ENCODE assay signal across 8 mouse cellular contexts in the genomic region with DNA sequence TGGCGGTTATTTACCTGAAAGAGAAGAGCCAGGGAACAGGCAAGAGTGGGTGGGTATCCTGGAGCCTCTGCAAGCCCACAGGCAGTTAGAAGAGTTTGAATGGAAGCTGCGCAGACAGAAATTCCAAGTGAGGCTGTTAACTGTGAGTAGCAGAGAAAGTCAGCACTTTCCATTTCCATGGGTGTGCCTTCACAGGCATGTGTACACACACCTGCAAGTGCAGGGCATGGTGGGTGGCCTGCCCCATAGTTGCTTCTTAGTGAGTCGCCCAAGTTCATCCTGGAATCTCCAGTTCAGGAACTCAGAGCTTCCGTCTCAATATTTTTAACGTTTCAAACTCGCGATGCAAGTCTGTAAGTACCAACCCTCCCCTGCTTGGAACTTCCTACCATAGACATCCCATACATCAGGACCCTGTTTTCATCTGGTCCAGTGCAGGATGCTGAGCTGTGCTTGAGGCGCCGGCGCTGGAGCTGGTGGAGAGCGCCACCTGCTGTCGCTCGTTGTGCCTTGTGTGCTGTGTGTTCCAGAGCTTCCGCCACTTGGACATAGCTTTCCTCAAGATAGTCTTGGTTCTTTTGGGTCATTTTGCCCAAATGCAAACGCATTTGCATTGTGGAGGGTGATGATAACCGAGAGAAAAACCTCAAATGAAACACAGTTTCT.
DNase-seq lines count a peak whose midpoint lies in the region; ATAC-seq and TF ChIP-seq lines count a peak whose summit lies in the region.

No protein-coding gene starts in this region.

- TF ChIP-seq POLR2A in liver, adult 2 months (IDR thresholded peaks at IDR 0.05; ENCODE audit: extremely low read depth, insufficient read depth, low read length), result no peak

- no peaks in the 10 kb centered on the region for H3K79me2 ChIP-seq in liver, adult 2 months (ENCODE audit: control insufficient read depth, insufficient read depth, low read length)

- no peaks in the 10 kb centered on the region for H3K9me3 ChIP-seq in neural tube, embryonic 13.5 days

- 21% methylated on average over 16 of the region's 16 CpGs for WGBS in liver, adult 2 months
- 20% methylated on average over 16 of the region's 16 CpGs for WGBS in neural tube, embryonic 13.5 days

- DNase-seq in B cell, adult 2 months, result peak; percentile 39 to 42
- DNase-seq in adrenal gland, postnatal 25 days, result peak; percentile 79
- peak; percentile 69 for DNase-seq in embryo, embryonic 9.5 days (ENCODE audit: extremely low spot score)
- peak; percentile 19 for DNase-seq in heart, adult 8-10 months (ENCODE audit: low spot score)
- DNase-seq in kidney, postnatal 10 days, result peak; percentile 90
- peak; percentile 30 for DNase-seq in liver, adult 2 months (ENCODE audit: extremely low read depth, low read depth, low spot score)
- peak; percentile 49 for DNase-seq in thymus, postnatal 14 days

- peak; percentile 97 for TF ChIP-seq CTCF in liver, adult 2 months (IDR thresholded peaks at IDR 0.05; ENCODE audit: low read depth, low read length)

- H3K4me2 ChIP-seq in neural tube, embryonic 13.5 days, result no peak overlapping the region

- H3K4me1 ChIP-seq in liver, adult 2 months (ENCODE audit: control insufficient read depth, insufficient read depth, low read length), result no peaks in the 10 kb centered on the region
- H3K4me1 ChIP-seq in neural tube, embryonic 13.5 days (replicated peaks), result no peaks in the 10 kb centered on the region; the same call in 1 of the 2 replicates

- H3K27me3 ChIP-seq in liver, adult 2 months (ENCODE audit: control insufficient read depth, insufficient read depth, low read length), result no peaks in the 10 kb centered on the region
- H3K27me3 ChIP-seq in neural tube, embryonic 13.5 days, result no peaks in the 10 kb centered on the region

- no peaks in the 10 kb centered on the region for H3K36me3 ChIP-seq in liver, adult 2 months (ENCODE audit: control insufficient read depth, insufficient read depth, low read length)
- H3K36me3 ChIP-seq in neural tube, embryonic 13.5 days, result no peaks in the 10 kb centered on the region

- no peak overlapping the region for H3K4me3 ChIP-seq in liver, adult 2 months (ENCODE audit: insufficient read depth, low read depth, low read length)
- H3K4me3 ChIP-seq in neural tube, embryonic 13.5 days, result no peak overlapping the region

- no peak overlapping the region for H3K27ac ChIP-seq in liver, adult 2 months (replicated peaks; ENCODE audit: insufficient read depth, low read depth, low read length)
- no peak overlapping the region for H3K27ac ChIP-seq in neural tube, embryonic 13.5 days (replicated peaks)

- ATAC-seq in neural tube, embryonic 13.5 days (ENCODE audit: low read depth), result peak; percentile 76

- no peak overlapping the region for H3K9ac ChIP-seq in liver, adult 2 months (ENCODE audit: low read depth, low read length)
- H3K9ac ChIP-seq in neural tube, embryonic 13.5 days, result no peak overlapping the region

Comparison
In these comparisons a context has a peak if more than half of its experiments do, and no peak if none do; other contexts are left out.
1. DNase-seq: peak in every context shown above with its lines; median percentile 90 in kidney, postnatal 10 days; 79 in adrenal gland, postnatal 25 days; 69 in embryo, embryonic 9.5 days; 49 in thymus, postnatal 14 days; 40 in B cell, adult 2 months; 30 in liver, adult 2 months; 19 in heart, adult 8-10 months.